Mouse (Mus musculus): ENCODE measurements around the gene Vipas39. TPM values are rescaled to one million over a fixed set of nuclear protein-coding genes. Genes with fewer than 3 reads are reported as not detected.
A peak's percentile ranks its signal among the peaks of the same experiment; 100 is the strongest.
"Not testable (repeated sequence)": the region's sequence is repeated elsewhere in the genome, so short reads cannot be mapped to it uniquely, and the experiment has no call there.

The Vipas39 gene
- polyA plus RNA-seq, 1 experiment from 2014 or later = 34.8 TPM

DNA sequence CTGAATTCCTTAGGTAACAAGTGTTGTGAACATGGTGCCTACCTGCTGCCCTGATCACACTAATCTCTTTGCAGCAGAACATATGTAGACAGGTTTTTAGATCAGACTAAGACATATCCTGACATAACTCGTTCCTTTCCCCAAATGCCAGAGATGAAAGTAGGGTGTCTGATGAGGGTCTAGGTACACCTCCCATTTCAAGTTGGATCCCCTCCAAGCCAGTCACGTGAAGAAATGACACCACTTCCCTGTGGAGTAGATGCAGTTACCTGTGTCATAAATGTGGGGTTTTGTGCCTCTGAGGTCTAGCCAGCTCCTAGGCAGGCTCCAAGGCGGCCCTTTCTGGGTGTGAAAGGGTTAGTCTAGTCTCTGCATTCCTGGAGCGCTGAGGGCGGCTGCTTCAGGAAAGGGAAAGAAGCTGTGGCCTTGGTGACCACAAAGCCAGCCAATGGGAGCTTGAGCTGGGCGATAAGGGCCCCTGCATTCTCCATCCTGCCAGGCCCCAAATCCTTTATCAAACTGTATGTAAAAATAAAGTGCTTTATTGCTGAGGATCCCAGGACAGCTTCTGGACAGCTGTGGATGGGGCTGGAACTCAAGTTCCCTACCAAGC, 12.2 kb upstream of the Vipas39 start:
- peak; percentile 81 for ATAC-seq (replicated peaks; ENCODE audit: insufficient number of reproducible peaks, low FRiP score, low TSS enrichment)
- Histone ChIP-seq H3K9me3 (replicated peaks; ENCODE audit: control insufficient read depth, low read length) (no peaks in the 10 kb centered on the region), H3K36me3 (ENCODE audit: control insufficient read depth, insufficient read depth, low read length) (peaks cover 10% of the 10 kb centered on the region), H3K4me3 (ENCODE audit: low read depth, low read length) (no peak overlapping the region), H3K27ac (ENCODE audit: low read depth, low read length) (peak overlapping the region; percentile 66; the same call in 1 of the 2 replicates), H3K4me2 (peak overlapping the region; percentile 47), H3K4me1 (ENCODE audit: control insufficient read depth, insufficient read depth, low read length) (peaks cover 20% of the 10 kb centered on the region), H3K27me3 (ENCODE audit: control insufficient read depth, insufficient read depth, low read length) (no peaks in the 10 kb centered on the region), H3K9ac (ENCODE audit: low read depth, low read length) (no peak overlapping the region)
- 9% methylated on average over 6 of the region's 6 CpGs for WGBS (ENCODE audit: insufficient replicate concordance)

DNA sequence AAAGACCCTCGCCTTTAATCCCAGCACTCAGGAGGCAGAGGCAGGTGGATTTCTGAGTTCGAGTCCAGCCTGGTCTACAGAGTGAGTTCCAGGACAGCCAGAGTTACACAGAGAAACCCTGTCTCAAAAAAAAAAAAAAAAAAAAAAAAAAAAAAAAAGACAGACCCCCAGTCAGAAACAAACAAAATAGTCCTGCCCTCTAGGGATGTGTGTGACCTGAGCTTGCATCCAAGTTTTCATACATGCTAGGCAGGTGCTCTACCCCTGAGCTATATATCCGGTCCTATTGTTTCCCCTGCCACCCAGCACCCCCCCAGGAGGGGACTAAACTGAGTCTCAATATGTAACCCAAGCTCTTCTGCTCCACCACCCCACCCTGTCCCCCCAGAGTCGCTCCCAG, 11.2 kb upstream of the Vipas39 start:
- not testable (repeated sequence) for H3K4me2 ChIP-seq; H3K9ac ChIP-seq (ENCODE audit: low read depth, low read length); H3K4me3 ChIP-seq (ENCODE audit: low read depth, low read length); H3K9me3 ChIP-seq (replicated peaks; ENCODE audit: control insufficient read depth, low read length); H3K27me3 ChIP-seq (ENCODE audit: control insufficient read depth, insufficient read depth, low read length); ATAC-seq (replicated peaks; ENCODE audit: insufficient number of reproducible peaks, low FRiP score, low TSS enrichment)
- Histone ChIP-seq H3K27ac (ENCODE audit: low read depth, low read length) (peak overlapping the region; percentile 24; the same call in 1 of the 2 replicates), H3K36me3 (ENCODE audit: control insufficient read depth, insufficient read depth, low read length) (peaks cover 16% of the 10 kb centered on the region), H3K4me1 (ENCODE audit: control insufficient read depth, insufficient read depth, low read length) (peaks cover 20% of the 10 kb centered on the region)
- WGBS (ENCODE audit: insufficient replicate concordance) = 78% methylated on average over 4 of the region's 4 CpGs

DNA sequence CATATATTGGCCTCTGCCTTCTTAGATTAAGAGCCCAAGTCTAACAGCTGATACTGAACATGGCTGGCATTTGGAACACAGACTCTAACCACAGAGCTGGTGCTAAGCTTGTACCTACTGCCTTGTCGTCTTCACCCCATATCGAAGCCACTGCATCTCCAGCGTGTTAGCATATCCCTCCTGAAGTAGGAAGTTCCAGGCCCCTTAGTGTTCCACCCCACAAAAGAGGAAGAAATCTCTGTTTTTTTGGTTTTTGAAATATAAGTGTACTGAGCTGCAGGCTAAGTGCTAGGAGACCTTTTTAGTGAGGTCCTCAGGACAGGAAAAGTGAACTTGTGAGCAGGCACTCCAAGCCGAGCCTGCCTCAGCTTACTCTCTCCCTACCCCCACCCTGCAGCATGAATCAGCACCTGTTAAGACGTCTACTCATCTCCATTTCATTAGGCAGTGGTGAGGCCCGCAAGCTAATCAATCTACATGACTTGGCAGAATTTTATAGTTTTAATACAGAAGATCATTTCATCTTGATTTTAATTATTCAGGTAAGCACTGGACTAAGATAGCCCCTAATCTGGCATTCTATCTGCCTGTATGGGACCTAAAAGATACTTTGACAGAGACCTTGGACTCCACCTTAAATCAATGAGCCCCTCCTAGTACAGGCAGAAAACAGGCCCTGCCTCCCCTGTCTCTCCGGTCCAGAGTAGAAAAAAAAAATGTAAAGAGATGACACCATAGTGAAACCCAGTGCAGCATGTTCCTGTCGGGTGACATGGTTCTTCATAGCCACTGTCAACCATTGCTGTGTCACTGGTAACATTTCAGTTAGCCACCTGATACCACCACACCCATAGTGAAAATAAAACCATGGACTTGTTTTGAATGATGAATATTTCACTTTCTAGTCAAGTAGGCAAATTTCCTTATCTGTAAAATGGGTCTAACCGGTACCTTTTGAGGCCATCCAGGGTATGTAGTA, 9.1 kb upstream of the Vipas39 start:
- 84% methylated on average over 9 of the region's 9 CpGs for WGBS (ENCODE audit: insufficient replicate concordance)
- ATAC-seq (replicated peaks; ENCODE audit: insufficient number of reproducible peaks, low FRiP score, low TSS enrichment) = no peak
- peaks cover 20% of the 10 kb centered on the region for H3K4me1 ChIP-seq (ENCODE audit: control insufficient read depth, insufficient read depth, low read length)

DNA sequence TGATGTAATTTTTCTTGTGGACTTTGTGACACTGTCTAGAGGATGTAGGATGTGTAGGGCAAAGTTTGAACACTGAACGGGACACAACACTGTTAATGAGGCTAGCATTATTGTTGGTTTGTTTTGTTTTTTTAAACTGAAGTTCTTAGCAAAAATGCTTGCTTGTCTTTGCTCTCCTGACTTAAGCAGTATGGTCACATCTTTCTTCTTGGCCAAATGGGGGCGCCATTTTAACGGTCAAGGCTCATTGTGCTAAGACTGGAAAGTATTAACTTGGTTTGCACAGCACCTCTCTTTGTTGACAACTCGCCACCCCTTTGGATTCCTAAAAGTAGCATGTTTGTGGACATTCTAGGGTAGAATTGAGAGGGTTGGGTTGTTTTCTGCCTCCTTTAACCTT, 1.6 kb upstream of the Vipas39 start:
- H3K4me3 ChIP-seq (ENCODE audit: low read depth, low read length) = peak overlapping the region; percentile 61
- H3K36me3 ChIP-seq (ENCODE audit: control insufficient read depth, insufficient read depth, low read length) = peaks cover 30% of the 10 kb centered on the region
- H3K4me1 ChIP-seq (ENCODE audit: control insufficient read depth, insufficient read depth, low read length) = peaks cover 8% of the 10 kb centered on the region; the same call in 1 of the 2 replicates
- no peak overlapping the region for H3K27ac ChIP-seq (ENCODE audit: low read depth, low read length)
- no peak for ATAC-seq (replicated peaks; ENCODE audit: insufficient number of reproducible peaks, low FRiP score, low TSS enrichment)
- no peaks in the 10 kb centered on the region for H3K27me3 ChIP-seq (ENCODE audit: control insufficient read depth, insufficient read depth, low read length)
- no peaks in the 10 kb centered on the region for H3K9me3 ChIP-seq (replicated peaks; ENCODE audit: control insufficient read depth, low read length)
- peak overlapping the region; percentile 91 for H3K4me2 ChIP-seq
- WGBS (ENCODE audit: insufficient replicate concordance) = 21% methylated on average over 4 of the region's 4 CpGs
- H3K9ac ChIP-seq (ENCODE audit: low read depth, low read length) = peak overlapping the region; percentile 94; the same call in 1 of the 2 replicates

More for the DNA sequence above, 9.1 kb upstream of the Vipas39 start:
- Histone ChIP-seq H3K4me2 (no peak overlapping the region), H3K9ac (ENCODE audit: low read depth, low read length) (no peak overlapping the region), H3K27ac (ENCODE audit: low read depth, low read length) (no peak overlapping the region), H3K4me3 (ENCODE audit: low read depth, low read length) (no peak overlapping the region), H3K36me3 (ENCODE audit: control insufficient read depth, insufficient read depth, low read length) (peaks cover 34% of the 10 kb centered on the region), H3K9me3 (replicated peaks; ENCODE audit: control insufficient read depth, low read length) (no peaks in the 10 kb centered on the region), H3K27me3 (ENCODE audit: control insufficient read depth, insufficient read depth, low read length) (no peaks in the 10 kb centered on the region)

DNA sequence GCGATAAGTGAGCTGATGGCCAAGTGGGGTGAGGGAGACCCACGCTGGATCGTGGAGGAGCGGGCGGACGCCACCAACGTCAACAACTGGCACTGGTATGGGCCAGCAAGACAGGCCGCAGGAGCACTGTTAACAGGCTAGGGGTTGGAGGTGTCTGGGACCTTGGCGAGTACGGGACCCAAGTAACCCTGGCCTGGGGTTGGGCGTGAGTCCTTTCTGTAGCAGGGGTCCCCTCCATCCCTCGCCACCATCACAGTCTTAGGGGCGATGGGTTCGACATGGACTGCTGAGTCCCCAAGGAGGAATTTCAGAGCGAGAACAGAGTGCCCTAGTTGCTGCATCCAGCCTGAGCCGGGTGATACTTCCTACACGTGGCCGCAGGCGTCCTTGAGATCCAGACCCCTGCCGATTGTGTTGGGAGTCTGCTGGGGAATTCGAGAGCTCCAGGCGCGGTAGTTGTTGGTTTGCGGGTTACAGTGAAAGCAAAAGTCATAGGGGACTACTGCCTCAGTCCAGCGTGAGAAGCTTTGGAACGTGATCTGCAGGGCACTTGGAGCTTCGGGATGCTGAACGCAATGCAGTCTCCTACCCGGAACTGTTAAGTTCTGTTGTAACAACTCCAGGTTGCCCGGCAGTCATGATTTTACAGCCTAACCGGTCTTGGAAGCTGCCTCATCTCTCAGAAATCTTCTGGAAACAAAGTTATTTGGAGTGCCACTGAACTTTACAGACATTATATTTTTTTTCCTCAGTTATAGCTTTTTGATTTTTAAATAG, 959 bp upstream of the Vipas39 start:
- no peaks in the 10 kb centered on the region for H3K27me3 ChIP-seq (ENCODE audit: control insufficient read depth, insufficient read depth, low read length)
- H3K36me3 ChIP-seq (ENCODE audit: control insufficient read depth, insufficient read depth, low read length) = peaks cover 31% of the 10 kb centered on the region
- WGBS (ENCODE audit: insufficient replicate concordance) = under 1% methylated on average over 31 of the region's 31 CpGs
- H3K4me1 ChIP-seq (ENCODE audit: control insufficient read depth, insufficient read depth, low read length) = peaks cover 8% of the 10 kb centered on the region; the same call in 1 of the 2 replicates
- H3K4me3 ChIP-seq (ENCODE audit: low read depth, low read length) = peak overlapping the region; percentile 61
- H3K9ac ChIP-seq (ENCODE audit: low read depth, low read length) = peak overlapping the region; percentile 94
- peak overlapping the region; percentile 91 for H3K4me2 ChIP-seq
- peak overlapping the region; percentile 91 for H3K27ac ChIP-seq (ENCODE audit: low read depth, low read length)
- peak; percentile 60 for ATAC-seq (replicated peaks; ENCODE audit: insufficient number of reproducible peaks, low FRiP score, low TSS enrichment)
- no peaks in the 10 kb centered on the region for H3K9me3 ChIP-seq (replicated peaks; ENCODE audit: control insufficient read depth, low read length)

DNA sequence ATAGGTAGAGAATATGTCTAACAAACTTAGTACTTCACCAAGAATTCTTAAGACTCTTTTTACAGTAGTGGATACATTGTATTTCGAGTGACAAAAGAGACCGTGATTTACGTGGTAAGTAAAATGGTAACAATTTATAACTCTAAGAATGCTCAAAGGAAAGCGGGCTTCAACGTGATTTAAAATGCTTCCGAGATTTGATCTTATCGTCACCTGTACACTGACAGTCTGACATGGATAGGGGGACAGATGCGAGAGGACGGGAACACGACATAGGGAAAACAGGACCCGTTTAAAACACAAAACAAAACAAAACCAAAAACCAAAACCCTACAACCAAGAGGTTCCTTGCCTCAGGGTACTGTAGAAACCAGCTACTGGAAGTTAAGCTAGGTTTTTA, 612 bp downstream of the Vipas39 start:
- H3K36me3 ChIP-seq (ENCODE audit: control insufficient read depth, insufficient read depth, low read length) = peaks cover 27% of the 10 kb centered on the region
- H3K4me1 ChIP-seq (ENCODE audit: control insufficient read depth, insufficient read depth, low read length) = peaks cover 8% of the 10 kb centered on the region; the same call in 1 of the 2 replicates
- WGBS (ENCODE audit: insufficient replicate concordance) = 19% methylated on average over 11 of the region's 11 CpGs
- H3K27ac ChIP-seq (ENCODE audit: low read depth, low read length) = peak overlapping the region; percentile 91
- peak overlapping the region; percentile 85 for H3K4me2 ChIP-seq
- no peaks in the 10 kb centered on the region for H3K9me3 ChIP-seq (replicated peaks; ENCODE audit: control insufficient read depth, low read length)
- no peaks in the 10 kb centered on the region for H3K27me3 ChIP-seq (ENCODE audit: control insufficient read depth, insufficient read depth, low read length)
- ATAC-seq (replicated peaks; ENCODE audit: insufficient number of reproducible peaks, low FRiP score, low TSS enrichment) = no peak
- peak overlapping the region; percentile 61 for H3K4me3 ChIP-seq (ENCODE audit: low read depth, low read length)
- peak overlapping the region; percentile 94 for H3K9ac ChIP-seq (ENCODE audit: low read depth, low read length)

DNA sequence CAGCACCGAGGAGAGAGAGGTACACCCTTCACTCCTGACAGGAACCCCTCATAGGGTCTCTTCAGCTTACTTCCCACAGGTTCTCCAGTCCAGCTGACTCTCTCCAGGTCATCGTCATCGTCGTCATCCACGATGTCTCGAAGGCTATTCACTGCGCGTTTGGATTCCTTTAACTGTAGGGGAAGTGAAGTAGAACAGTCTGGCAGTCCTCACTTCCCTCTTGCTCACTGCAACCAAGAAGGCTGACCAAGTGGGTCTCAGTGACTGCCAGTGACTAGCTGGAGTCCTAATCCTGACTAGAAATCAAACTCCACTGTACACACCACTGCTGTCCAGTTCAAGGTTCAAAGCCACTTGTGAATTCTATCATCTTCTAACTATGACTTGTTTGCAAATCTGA, 5.5 kb downstream of the Vipas39 start:
- Histone ChIP-seq H3K4me3 (ENCODE audit: low read depth, low read length) (no peak overlapping the region), H3K27me3 (ENCODE audit: control insufficient read depth, insufficient read depth, low read length) (no peaks in the 10 kb centered on the region), H3K27ac (ENCODE audit: low read depth, low read length) (no peak overlapping the region), H3K36me3 (ENCODE audit: control insufficient read depth, insufficient read depth, low read length) (peaks cover 32% of the 10 kb centered on the region), H3K4me2 (no peak overlapping the region), H3K9me3 (replicated peaks; ENCODE audit: control insufficient read depth, low read length) (no peaks in the 10 kb centered on the region), H3K9ac (ENCODE audit: low read depth, low read length) (no peak overlapping the region), H3K4me1 (ENCODE audit: control insufficient read depth, insufficient read depth, low read length) (no peaks in the 10 kb centered on the region)
- ATAC-seq (replicated peaks; ENCODE audit: insufficient number of reproducible peaks, low FRiP score, low TSS enrichment) = no peak
- 92% methylated on average over 8 of the region's 8 CpGs for WGBS (ENCODE audit: insufficient replicate concordance)

DNA sequence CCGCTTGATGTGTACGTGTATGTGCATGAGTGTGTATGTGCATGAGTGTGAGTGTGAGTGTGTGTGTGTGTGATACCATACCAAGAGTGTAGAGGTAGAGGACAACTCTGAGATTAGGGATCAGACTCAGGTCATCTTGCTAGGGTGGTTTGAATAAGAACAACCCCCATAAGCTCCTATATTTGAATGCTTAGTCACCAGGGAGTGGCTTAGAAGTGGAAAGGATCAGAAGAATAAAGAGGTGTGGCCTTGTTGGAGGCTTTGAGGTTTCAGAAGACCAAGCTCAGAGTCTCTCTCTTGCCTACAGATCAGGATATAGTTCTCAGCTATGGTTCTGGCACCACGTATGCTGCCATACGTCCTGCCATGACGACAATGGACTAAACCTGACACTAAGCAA, 9.4 kb downstream of the Vipas39 start:
- ATAC-seq (replicated peaks; ENCODE audit: insufficient number of reproducible peaks, low FRiP score, low TSS enrichment) = no peak
- Histone ChIP-seq H3K36me3 (ENCODE audit: control insufficient read depth, insufficient read depth, low read length) (peaks cover 34% of the 10 kb centered on the region), H3K9me3 (replicated peaks; ENCODE audit: control insufficient read depth, low read length) (no peaks in the 10 kb centered on the region; the same call in 1 of the 2 replicates), H3K9ac (ENCODE audit: low read depth, low read length) (no peak overlapping the region), H3K27me3 (ENCODE audit: control insufficient read depth, insufficient read depth, low read length) (no peaks in the 10 kb centered on the region), H3K4me2 (no peak overlapping the region), H3K4me3 (ENCODE audit: low read depth, low read length) (no peak overlapping the region), H3K4me1 (ENCODE audit: control insufficient read depth, insufficient read depth, low read length) (no peaks in the 10 kb centered on the region), H3K27ac (ENCODE audit: low read depth, low read length) (no peak overlapping the region)
- WGBS (ENCODE audit: insufficient replicate concordance) = 91% methylated on average over 5 of the region's 5 CpGs

Measured in heart, embryonic 11.5 days (tissue).